Mouse (Mus musculus) hindlimb bud, embryonic 11.5 days (tissue): ENCODE measurements around the gene Nt5e.

Experiments
- DNase-seq: peaks from one replicate; pipeline ENCODE4 v3.0.0-alpha.2; 2012; ENCODE audit warnings: low read depth, low spot score; ENCODE audit errors: extremely low spot score

Gene Nt5e

GRCm38 (mm10) chr9:88344424-88344823 is 17.4 kb downstream of the Nt5e start:
- DNase-seq, result no peak

DNA sequence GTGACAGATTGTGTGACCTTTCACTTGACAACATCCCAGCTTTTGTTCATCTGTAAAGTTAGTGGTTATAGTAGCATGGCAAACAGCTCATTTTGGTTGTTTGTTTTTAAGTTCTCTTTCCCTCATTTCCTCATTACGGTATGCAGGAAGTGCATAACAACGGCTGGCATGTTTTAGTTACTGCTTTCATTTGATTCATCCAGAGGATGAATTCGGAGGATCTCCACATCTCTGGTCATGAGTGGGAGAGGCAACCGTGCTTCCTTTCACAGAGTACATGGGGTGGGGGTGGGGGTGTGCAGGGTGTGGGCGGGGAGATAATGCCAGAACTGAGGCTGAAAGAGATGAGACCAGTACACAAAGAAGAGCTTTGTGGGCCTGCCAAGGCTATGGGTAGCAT is 19.9 kb downstream of the Nt5e start:
- DNase-seq, result no peak

- no peak for DNase-seq
Measured at GRCm38 (mm10) chr9:88348623-88349022, 21.6 kb downstream of the Nt5e start.

- no peak for DNase-seq
Measured at GRCm38 (mm10) chr9:88350317-88350716, 23.3 kb downstream of the Nt5e start.

DNA sequence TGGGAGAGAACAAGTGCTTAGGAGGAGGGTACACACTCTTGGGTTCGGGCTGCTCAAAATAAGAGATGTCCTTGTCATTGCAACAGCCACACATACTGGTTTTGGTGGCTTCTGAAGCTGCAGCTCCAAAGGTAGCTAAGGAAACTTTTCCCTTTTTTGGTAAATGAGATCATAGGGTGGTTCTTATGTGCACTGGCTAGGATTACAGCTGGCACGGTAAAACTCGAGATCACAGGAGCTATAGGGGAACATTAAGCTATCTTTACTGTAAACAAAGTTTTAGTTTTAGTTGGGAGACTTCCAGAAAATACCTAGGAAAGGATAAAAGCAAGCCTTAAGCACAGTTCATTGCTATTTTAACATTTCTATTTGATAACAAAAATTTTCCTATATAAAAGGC is 24.2 kb downstream of the Nt5e start:
- DNase-seq, result no peak

- DNase-seq, result no peak
Measured at GRCm38 (mm10) chr9:88352741-88353140, 25.7 kb downstream of the Nt5e start.

DNA sequence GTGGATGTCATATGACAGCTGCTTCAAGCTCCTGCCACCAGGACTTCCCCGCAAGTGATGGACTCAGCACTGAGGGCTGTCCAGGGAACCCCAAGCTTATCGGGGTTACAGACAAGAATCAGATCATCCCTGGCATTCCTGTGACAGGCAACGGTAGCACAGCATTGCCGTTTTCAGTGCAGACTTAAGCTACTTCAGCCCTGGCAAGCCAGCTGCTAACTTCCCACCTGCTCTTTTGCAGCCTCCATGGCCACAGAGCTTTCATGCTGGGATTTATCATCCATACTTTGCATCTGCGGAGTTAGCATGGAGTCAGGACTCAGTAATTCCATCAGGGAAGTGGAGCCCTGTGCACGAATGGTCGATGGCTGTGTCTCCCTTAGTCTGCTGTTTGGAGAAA is 26.5 kb downstream of the Nt5e start:
- DNase-seq, result no peak

- no peak for DNase-seq
Measured at GRCm38 (mm10) chr9:88357173-88357572, 30.2 kb downstream of the Nt5e start.

DNA sequence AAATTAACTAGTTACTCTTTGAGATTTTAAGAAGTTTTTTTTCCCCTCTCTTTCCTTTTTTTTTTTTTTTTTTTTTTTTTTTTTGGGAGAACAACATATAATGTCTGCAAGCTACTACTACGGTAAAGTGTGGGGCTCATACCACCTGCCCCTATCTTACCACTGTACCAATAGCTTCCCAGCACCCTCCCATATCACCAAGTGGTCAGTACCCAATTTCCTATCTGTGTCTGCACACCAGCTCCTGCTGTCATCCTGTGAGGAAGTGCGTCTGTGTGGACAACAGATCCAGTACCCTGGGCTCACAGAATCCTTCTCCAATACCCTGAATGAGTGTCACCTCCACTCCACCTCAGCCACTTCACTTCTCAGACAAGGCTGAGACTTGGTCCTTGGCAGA is 32.1 kb downstream of the Nt5e start:
- no peak for DNase-seq

DNA sequence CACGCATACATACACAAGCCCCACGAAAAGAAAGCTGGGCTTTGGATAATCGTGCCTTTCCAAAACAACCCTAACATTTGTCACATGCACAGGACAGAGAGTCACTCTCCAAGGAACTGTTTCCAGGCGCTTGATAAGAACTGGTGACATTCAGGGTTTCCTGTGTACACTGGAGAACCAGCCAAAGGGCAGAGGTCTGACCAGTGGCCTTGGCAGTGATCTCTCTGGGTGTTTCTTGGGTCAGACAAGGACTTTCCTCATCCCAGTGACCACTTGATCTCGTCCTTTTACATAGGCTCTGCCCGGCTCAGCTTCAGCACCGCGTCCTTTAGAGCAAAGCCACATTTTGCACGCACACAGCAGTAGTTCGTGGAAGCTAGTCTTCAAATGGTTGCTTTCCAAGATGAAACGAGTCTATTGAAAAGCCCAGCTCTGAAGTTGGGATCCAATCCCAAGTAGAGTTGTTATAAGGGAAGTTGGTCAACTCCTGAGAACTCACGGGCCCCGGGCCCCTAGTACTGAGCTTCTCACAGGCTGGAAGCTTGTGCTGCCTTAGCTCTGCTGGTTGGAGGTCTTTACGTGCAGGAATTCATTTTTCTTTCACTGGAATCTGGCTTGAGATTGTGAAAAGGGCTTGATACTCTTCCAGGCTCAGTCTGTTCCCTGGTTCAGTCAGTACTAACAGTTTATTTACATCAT is 34.4 kb downstream of the Nt5e start:
- no peak for DNase-seq

- DNase-seq, result no peak
Measured at GRCm38 (mm10) chr9:88362055-88362850, 35.3 kb downstream of the Nt5e start.

DNA sequence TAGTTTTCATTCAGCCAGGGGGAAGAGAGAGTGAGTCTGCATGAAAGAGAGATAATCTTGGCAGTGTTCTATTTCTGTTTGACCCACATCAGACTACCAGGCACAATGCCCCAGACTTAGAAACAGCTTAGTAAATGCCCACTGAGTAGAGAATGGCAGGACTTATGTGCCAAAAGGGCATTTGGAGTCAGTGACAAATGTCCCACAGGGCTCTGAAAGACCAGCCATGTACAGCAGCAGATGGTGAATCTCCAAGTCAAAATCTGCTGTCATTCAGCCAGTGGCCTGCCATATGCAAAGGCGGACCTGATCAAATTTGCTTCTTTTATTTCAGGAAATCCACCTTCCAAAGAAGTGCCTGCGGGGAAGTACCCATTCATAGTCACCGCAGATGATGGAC is 36.1 kb downstream of the Nt5e start:
- no peak for DNase-seq

DNA sequence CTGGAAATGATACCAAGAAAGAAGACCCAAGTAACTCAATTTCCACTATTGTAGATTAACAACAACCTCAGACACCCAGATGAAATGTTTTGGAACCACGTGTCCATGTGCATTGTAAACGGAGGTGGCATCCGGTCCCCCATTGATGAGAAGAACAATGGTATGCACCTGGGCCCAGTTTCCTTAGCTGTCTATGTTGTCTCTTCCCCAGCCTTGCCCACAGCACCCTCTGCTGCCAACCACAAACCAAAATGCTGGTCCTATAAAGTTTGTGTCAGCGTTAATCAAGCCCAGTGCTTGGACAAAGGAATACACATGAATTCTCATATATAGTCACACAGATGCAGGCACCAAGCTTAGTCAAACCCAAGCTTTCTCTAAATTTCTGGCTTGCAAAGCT is 39.3 kb downstream of the Nt5e start:
- DNase-seq, result no peak

DNA sequence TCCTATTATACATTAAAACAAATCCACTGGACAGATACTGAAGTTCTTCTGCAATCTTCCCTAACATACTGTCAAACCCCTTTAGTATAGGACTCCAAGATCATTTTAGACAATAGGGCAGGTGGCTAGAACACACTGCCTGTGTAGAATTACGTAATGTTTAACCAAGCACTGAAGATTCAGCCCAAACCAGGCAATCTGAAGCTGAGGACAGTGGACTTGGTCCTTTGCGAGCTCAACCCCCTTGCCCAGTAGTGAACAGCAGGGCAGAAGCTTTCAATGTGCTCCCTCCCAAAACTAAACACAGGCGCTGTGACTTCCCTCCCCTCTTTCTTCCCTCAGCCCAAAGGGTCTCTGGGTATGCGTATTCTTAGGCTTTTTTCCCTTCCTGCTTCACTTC is 39.8 kb downstream of the Nt5e start:
- DNase-seq, result no peak

GRCm38 (mm10) chr9:88367322-88367721 is 40.3 kb downstream of the Nt5e start:
- DNase-seq, result no peak

DNA sequence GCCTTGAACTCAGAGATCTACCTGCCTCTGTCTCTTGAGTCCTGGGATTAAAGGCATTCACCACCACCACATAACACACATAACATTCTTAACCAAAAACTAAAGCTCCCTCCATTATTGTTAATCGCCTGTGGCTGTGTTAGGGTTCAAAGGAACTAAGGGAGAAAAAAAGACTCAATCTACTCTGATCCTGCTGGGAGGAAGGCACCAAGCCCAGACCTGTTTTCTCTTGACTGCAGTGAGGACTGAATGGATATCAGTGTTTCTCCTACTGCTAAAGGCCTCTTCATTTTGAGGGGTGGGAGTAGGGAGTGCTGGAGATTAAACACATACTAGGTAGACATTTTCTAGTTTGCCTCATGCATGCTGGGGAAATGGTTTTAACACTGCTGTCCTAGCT is 40.8 kb downstream of the Nt5e start:
- no peak for DNase-seq

DNA sequence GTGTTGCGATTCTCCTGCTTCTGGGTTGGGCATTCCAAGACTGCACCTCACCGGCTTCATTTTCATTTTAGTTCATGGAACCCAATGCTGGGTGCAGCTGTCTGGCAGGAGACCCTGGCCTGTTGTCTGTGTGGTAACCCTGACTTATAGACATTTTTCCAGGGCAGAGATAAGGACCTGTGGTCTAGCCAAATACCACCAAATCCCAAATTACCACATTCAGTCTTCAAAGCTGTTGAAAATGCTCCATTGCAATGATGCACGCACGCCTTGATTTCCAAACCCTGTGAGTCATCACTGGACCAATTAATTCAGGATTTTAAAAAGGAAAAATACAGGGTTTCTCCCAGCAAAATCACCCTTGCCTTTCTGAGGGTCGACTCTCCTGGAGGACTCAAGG is 41.5 kb downstream of the Nt5e start:
- DNase-seq, result no peak

- no peak for DNase-seq
Measured at GRCm38 (mm10) chr9:88369666-88370065, 42.7 kb downstream of the Nt5e start.

GRCm38 (mm10) chr9:88371201-88371600 is 44.2 kb downstream of the Nt5e start:
- no peak for DNase-seq

DNA sequence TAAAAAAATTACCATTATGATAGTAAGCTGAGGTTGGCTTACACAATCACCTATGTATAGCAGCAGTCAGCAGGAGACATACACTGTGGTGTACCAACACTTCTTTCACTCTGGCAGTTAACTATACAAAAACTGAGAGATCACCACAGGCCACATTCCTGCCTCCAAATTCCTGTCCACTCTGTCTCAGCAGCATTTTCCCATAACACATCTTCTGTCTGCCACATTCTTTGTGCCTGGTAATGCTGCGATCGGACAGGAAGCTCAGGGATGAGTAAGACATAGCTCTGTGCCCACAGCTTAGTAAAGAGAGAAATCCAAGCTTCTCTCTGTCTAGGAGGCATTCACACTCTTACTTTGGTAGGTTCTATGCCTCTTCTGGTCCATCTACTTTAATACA is 46.0 kb downstream of the Nt5e start:
- no peak for DNase-seq

- no peak for DNase-seq
Measured at GRCm38 (mm10) chr9:88377483-88377882, 50.5 kb downstream of the Nt5e start.

- DNase-seq, result no peak
Measured at GRCm38 (mm10) chr9:88379057-88379456, 52.1 kb downstream of the Nt5e start.

GRCm38 (mm10) chr9:88380076-88380475 is 53.1 kb downstream of the Nt5e start:
- DNase-seq, result no peak
